Mouse (Mus musculus) R1 (cell line): ENCODE data around the gene Sugct.
A peak's percentile ranks its signal among the peaks of the same experiment; 100 is the strongest.

Experiments
- DNase-seq: peaks from one replicate; pipeline ENCODE4 v3.0.0-alpha.2; 2018; ENCODE audit warnings: low read depth, low spot score

The Sugct gene

DNA sequence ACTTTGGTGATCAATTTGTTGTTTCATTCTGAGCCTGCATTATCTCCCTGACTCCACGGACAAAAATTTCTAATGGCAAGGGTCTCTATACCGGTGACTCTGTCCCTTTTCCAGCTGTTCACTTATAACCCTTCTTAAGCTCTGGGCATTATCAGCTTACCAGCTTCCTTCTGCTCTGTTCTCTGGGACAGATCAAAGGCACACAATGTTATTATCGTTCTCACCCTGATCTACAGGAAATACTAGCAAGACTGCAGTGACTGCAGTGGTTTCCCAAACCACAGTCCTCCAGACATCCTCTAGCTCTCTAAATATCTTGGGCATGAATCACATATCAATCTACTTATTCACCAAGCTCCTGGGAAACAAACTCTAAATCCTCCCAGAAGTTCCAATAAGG, 90.7 kb downstream of the Sugct start:
- DNase-seq, result no peak

GRCm38 (mm10) chr13:17603756-17604155, 91.6 kb downstream of the Sugct start:
- no peak for DNase-seq

DNA sequence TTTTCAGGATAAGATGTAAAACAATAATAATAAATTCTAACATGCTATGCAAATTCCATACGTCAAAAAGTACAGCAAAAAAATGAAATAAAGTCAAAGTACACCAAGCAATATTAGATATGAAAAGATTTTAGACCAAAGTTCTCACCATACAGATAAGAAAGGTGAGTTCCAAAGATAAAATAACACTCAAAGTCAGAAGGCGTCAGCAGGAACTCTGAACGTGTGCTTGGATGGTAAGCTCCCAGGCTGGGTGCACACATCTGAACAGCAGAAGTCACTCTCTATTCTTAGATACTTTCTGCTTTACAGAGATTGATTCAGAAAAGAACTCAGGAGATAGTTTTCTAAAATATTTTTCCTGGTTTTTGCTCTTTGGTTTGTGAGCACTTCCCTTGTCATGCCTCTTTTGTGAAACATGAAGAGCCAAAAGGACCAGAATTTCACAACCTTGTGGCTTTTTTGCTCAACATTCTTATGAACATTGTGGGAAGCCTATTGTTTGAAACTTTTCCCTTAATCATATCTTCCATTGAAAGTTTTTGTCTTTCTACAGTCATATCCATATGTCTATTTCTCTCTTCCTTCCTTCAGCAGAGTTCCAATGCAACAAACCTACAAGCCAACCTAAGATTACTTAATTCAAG, 110.0 kb downstream of the Sugct start:
- no peak for DNase-seq

DNA sequence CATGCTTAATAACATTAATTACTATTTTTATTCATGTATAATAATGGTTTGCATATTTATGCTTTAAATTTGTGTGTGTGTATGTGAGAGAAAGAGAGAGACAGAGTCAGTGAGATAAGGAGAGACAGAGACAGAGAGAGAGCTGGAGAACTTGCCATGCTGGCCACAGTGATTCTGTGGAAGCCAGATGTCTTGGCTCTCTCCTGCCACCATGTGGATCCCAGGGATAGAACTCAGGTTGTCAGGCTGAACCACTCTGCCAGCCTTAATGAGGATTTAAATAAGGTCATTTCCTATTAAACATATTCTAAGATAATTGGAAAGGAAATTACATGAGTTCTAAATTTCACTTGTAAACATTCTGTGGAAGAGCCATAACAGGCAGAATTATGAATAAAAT, 110.5 kb downstream of the Sugct start:
- DNase-seq, result peak; percentile 50

GRCm38 (mm10) chr13:17581684-17582083, 113.7 kb downstream of the Sugct start:
- DNase-seq, result peak; percentile 77

GRCm38 (mm10) chr13:17559357-17559756, 136.0 kb downstream of the Sugct start:
- no peak for DNase-seq

DNA sequence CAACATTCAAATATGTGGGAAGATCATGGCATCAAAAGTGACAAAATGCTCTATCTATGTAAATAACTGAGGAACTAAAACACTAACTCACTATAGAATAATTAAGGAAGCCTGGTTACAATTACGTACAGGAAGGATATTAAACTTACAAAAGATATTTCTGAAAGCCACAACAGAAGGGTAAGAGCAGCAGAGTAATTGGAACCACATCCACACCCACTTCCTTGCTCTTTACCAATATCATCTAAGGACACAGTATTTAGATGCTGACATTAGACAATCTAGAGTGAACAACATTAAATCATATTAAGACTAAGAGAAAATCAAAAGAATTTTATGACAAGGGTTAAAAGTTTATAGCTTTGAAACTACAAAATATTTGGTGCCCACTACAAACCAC, 159.0 kb downstream of the Sugct start:
- no peak for DNase-seq

DNA sequence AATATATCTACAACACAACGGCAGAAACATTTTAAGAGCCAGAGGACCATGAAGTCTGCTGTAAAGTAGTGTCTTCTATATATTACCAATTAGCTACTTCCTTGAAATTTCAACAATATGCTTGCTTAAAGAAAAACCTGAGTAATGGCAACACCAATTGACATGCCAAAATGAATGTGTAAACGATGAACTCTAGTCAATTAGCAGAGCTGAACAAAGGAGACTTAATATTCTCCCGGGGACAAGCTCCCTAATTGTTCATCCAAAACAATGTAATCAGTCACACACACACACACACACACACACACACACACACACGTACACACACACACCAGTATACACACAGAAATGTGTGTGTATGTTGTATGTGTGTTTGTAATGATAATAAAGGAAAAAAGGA, 160.5 kb downstream of the Sugct start:
- no peak for DNase-seq

DNA sequence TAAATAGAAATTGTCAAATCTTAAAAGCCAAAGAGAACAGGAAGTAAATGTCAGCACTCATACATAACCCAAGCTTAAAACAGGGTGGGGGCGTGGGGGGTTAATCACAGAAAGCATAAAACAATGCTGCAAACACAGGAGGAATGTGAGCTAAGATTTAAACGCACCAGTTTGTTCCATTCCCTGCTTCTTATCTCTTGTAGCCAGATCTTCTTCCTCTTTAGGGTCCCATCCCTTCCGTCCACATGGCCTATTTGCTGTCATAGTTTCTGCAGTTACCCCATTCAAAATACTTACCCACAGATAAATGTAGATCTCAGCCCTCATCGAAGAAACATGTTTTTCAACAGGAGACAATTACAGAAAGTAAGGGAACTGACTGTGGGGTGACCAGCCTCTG, 160.9 kb downstream of the Sugct start:
- DNase-seq, result no peak

DNA sequence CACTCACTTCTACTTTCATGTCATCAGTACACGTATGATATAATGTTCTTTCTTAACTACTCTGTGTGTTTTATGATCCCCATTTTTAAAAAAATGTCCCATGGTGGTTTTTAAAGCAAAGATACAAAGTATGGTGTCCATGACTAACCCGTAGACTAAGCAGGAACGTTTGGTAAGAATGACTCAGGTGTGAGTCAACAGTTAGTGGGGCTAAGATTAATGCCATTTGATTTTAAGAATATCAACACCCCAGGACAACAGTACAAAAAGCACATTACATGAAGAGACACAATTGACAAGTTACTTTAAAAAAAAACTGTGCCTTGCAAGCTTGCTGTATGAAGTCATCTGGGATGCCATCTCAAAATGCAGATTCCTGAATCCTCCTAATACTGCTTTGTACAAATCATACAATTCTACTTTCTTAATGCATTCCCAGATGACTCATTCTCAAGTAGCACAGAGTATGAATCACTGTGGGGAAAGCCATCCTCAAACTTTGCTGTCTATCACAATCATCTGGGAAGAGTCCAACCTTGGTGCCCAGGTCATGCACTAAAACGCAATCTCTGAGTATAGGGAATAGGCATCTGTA, 184.1 kb downstream of the Sugct start:
- no peak for DNase-seq

DNA sequence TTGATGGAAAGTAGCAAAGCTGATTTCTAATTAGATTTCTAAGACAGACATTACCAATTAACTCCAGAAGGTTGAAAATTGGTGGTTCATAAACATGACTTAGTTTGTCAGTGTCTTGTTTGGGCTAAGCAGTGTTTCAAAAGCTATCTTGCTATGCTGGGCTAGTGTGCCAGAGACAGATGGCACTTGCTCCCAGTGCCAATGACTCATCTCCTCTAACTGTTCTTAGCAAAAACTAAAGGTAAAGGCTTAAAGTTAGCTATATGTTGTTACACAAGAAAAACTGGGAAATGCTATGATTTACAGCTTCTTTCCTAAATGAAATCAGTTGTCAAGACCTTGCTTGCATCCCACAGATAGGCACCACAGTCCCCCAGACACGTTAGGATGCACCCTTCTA, 200.4 kb downstream of the Sugct start:
- DNase-seq, result no peak

DNA sequence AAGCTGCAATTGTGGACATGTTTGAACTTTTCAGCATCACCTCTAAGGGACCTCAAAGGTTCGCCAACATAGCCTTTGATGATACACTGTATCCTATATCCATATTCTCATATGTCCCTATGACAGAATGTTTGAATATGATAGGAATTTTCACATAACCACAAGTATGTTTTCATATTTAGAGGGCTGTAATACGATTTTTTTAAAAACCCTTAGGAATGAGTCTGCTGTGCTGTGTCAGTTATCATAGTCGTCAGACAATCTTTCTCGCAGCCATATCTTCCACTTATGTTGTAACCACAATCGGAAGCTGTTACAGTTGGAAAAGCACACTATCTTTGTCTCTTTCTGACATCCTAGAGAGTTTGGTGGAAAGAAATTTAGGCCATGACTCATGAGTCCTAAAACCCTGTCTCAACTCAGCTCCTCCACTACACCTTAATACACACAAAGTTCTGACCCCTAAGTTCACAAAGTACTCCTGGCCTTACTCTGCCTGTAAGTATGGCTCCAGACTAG, 201.2 kb downstream of the Sugct start:
- no peak for DNase-seq

DNA sequence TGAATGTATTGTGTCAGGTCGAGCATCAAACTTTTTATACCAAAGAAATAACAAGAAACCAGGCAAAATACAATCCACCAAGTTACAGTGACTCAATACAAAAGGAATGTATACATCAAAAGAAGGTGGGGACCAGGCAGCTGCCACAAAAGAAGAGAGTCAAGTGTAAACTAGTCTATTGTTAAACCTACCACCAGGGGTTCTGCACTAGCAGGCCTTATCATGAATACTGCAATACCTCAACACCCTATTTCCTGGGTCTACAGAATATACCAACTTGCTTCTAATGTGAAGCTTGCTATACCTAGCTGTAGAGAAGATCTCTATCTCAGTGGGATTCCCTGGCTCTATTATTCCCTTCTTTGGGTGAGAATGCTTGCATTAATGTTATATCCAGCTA, 237.4 kb downstream of the Sugct start:
- DNase-seq, result peak; percentile 88

DNA sequence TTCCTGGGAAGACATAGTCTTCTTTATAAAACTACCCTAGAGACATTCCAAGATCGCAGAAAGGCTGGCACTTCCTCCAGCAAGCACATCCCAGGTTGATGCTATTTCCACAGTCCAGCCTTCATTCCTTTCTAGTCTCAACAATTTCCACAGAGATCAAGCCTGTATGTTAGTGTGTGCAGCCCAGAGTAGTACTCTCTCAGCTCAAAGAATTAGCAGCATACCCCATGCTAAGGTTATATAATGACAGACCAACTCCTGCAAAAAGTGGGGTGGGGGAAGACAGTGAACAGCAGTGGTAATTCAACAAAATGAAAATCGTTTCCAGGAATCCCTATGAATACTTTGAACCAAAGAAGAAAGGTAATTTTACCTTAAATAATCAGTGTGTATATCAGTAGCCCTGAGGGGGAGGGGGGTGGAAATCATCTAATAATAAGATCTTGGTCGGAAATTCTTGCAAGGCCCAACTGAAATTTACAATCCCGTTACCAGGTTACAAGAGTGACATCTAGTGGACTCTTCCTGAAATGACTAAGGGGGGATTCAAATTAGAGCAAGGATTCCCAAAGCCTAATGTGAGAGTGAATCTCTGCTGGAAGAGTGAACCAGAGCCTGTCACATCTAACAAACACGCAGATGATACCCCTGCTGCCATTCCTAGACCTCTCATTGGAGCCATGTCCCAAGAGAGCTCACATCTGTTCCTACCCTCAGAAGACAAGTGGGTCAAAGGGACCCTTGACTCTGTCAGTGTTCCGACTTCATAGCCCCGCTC, 263.0 kb downstream of the Sugct start:
- DNase-seq, result peak; percentile 51

DNA sequence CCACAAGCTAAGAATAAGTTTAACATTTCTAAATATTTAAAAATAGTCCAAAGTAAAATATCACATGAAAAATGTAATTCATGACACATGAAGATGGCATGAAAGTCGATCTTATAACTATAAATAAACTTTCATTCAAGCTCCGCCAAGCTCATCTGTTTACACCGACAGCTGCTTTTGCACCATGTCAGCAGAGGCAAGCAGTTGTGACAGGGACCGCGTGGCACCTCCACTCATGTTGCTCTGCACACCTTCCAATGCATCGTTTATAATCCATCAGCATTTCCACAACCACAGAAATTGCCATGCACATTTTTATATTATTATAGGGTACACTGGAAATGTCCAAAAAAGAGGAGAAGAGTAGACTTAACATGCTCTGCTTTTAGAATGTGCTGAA, 273.5 kb downstream of the Sugct start:
- DNase-seq, result no peak

DNA sequence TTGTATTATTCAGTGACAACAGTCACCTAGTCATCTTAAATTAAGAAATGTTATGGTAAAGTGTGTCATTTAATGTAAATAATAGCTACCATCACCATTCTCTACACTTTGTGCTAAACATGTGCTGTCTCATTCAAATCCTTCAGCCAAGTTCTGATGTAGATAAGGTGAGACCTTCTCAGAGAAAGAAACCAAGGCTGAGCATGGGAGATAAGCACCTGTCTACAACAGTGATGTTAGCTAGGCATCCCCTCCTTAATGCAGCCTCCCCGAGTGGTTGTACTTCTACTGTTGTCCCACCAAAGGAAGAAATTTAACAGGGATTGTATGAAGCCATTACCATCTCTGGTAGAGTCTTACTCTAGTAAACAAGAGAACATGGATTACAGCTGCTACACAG, 274.8 kb downstream of the Sugct start:
- DNase-seq, result no peak

- no peak for DNase-seq
Observed at GRCm38 (mm10) chr13:17342836-17343235, 352.5 kb downstream of the Sugct start.

- DNase-seq, result no peak
Observed at GRCm38 (mm10) chr13:17335885-17336540, 359.3 kb downstream of the Sugct start.

GRCm38 (mm10) chr13:17326863-17327262, 368.5 kb downstream of the Sugct start:
- DNase-seq, result no peak

DNA sequence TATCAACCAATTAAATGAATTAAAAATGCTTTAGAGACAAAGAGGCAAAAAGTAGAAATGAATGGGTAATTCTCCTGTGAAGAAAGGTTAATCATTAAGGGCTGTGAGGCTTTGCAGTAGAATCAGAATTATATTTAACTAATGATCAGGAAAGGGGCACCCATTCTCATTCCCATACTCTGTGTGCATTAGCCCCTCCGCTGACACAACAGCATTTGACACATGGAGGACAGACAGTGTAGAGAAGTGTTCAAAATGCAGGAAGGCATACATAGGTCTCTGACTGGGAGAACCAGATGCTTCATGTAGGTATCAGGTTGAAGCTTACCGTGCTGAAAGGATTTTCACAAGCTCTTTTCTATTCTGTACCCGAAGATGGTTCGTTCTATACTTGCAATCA, 393.8 kb downstream of the Sugct start:
- DNase-seq, result no peak

DNA sequence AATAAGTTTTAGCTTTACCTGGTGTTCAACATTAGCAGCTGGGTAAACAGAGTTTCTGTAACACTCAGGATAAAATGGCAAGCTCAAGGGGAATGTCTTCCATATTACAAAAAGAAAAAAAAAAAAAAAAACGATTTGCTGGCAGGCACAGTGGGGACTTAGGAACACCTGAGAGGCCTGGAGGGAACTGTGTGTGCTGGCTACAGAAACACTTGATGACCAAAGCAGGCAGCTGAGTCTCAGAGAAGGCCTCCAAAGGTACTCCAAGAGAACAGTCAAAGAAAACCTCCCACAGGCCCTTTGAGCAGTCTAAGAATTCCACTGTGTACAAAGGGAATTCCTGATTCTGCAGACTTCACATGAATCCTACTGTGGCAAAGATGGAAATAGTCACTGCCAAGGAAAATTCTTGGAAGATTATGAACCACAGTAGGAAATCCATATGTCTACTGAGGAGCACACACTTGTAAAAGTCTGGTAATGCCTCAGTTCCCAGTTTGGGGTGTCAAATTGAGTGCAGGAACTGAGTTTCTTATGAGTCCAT, 397.8 kb downstream of the Sugct start:
- DNase-seq, result no peak

- peak; percentile 13 for DNase-seq
Observed at GRCm38 (mm10) chr13:17296912-17297311, 398.4 kb downstream of the Sugct start.
